In genomic region chr4:12775090-12775489, GRCm38 (mm10) we compare ENCODE assay signal across 23 mouse cellular contexts.
A peak's percentile ranks its signal among the peaks of the same experiment; 100 is the strongest.
DNase-seq lines count a peak whose midpoint lies in the region; ATAC-seq and TF ChIP-seq lines count a peak whose summit lies in the region.
"Had no signal": no experiment of that assay in that cellular context is flagged by ENCODE, and none has a peak within 500 bp of the region (broad histone marks: within the 10 kb centered on the region; RNA-seq: fewer than 3 reads in every experiment).

No protein-coding gene starts in this region.

- TF ChIP-seq POLR2A in brain, embryonic 14.5 days (IDR thresholded peaks at IDR 0.05; ENCODE audit: borderline replicate concordance, extremely low read depth, insufficient read depth, insufficient read length, poor library complexity, severe bottlenecking), result no peak

- H3K9ac ChIP-seq in hindbrain, postnatal 0 days (replicated peaks; ENCODE audit: low read length), result no peak overlapping the region
- no peak overlapping the region for H3K9ac ChIP-seq in forebrain, embryonic 15.5 days (replicated peaks)
- H3K9ac ChIP-seq in kidney, embryonic 16.5 days (replicated peaks; ENCODE audit: low read length), result no peak overlapping the region
- H3K9ac ChIP-seq: hindbrain, embryonic 15.5 days; limb, embryonic 13.5 days; liver, embryonic 12.5 days had no signal

- ATAC-seq in hindbrain, postnatal 0 days, result no peak
- ATAC-seq in forebrain, embryonic 15.5 days (replicated peaks), result peak; percentile 76
- ATAC-seq in kidney, embryonic 16.5 days (ENCODE audit: low FRiP score, low TSS enrichment), result no peak
- ATAC-seq: intestine, embryonic 16.5 days; liver, embryonic 12.5 days had no signal

- TF ChIP-seq CTCF in hindbrain, postnatal 0 days (IDR thresholded peaks at IDR 0.05; ENCODE audit: low read depth), result no peak
- no peak for TF ChIP-seq CTCF in brain, embryonic 14.5 days (IDR thresholded peaks at IDR 0.05; ENCODE audit: borderline replicate concordance, extremely low read depth, insufficient read depth, insufficient read length)

- peak overlapping the region; percentile 53 for H3K27ac ChIP-seq in hindbrain, embryonic 10.5 days
- H3K27ac ChIP-seq in hindbrain, postnatal 0 days, result no peak overlapping the region
- H3K27ac ChIP-seq in forebrain, embryonic 15.5 days (replicated peaks), result peak overlapping the region; percentile 57
- H3K27ac ChIP-seq in limb, embryonic 10.5 days, result 0 out of 2 replicates have a peak overlapping the region, but pooled peaks have one; percentile 12
- no peak overlapping the region for H3K27ac ChIP-seq in kidney, embryonic 16.5 days (ENCODE audit: low read length)
- H3K27ac ChIP-seq: heart, embryonic 10.5 days; hindbrain, embryonic 15.5 days; limb, embryonic 13.5 days; liver, embryonic 12.5 days; stomach, postnatal 0 days had no signal

- H3K27me3 ChIP-seq in hindbrain, embryonic 10.5 days (ENCODE audit: insufficient read depth, poor library complexity, severe bottlenecking), result no peaks in the 10 kb centered on the region
- no peaks in the 10 kb centered on the region for H3K27me3 ChIP-seq in hindbrain, postnatal 0 days (ENCODE audit: insufficient read depth, low read length)
- H3K27me3 ChIP-seq in forebrain, embryonic 15.5 days, result no peaks in the 10 kb centered on the region
- no peaks in the 10 kb centered on the region for H3K27me3 ChIP-seq in limb, embryonic 10.5 days (ENCODE audit: low read depth, poor library complexity, severe bottlenecking)
- no peaks in the 10 kb centered on the region for H3K27me3 ChIP-seq in kidney, embryonic 16.5 days (ENCODE audit: insufficient read depth, low read length)
- H3K27me3 ChIP-seq: hindbrain, embryonic 15.5 days; limb, embryonic 13.5 days; liver, embryonic 12.5 days had no signal

- DNase-seq in hindbrain, embryonic 10.5 days (ENCODE audit: low spot score), result no peak
- no peak for DNase-seq in hindbrain, postnatal 0 days (ENCODE audit: low spot score)
- peak; percentile 84 for DNase-seq in brain, embryonic 14.5 days (ENCODE audit: low read depth)
- DNase-seq in limb, embryonic 10.5 days (ENCODE audit: low spot score), result no peak
- DNase-seq in retina, postnatal 1 day, result no peak
- no peak for DNase-seq in testis, postnatal 14 days (ENCODE audit: low spot score)
- DNase-seq: adrenal gland, postnatal 25 days; cerebellum, adult 11-12 months; cerebellum, postnatal 14 days; kidney, adult 9 months; kidney, postnatal 25 days; layer of hippocampus, postnatal 36 days; lung, adult 18-20 months; lung, postnatal 10 days; right cerebral cortex, postnatal 14 days had no signal

- H3K4me2 ChIP-seq in hindbrain, postnatal 0 days (ENCODE audit: low read depth, low read length), result no peak overlapping the region
- 0 out of 2 replicates have a peak overlapping the region, but pooled peaks have one; percentile 4 for H3K4me2 ChIP-seq in forebrain, embryonic 15.5 days (replicated peaks)
- no peak overlapping the region for H3K4me2 ChIP-seq in kidney, embryonic 16.5 days (replicated peaks; ENCODE audit: low read depth, low read length)
- H3K4me2 ChIP-seq: hindbrain, embryonic 15.5 days; limb, embryonic 13.5 days; liver, embryonic 12.5 days had no signal

- H3K4me3 ChIP-seq in hindbrain, embryonic 10.5 days, result no peak overlapping the region
- no peak overlapping the region for H3K4me3 ChIP-seq in hindbrain, postnatal 0 days (ENCODE audit: low read length)
- H3K4me3 ChIP-seq in forebrain, embryonic 15.5 days, result no peak overlapping the region
- H3K4me3 ChIP-seq in limb, embryonic 10.5 days, result no peak overlapping the region
- no peak overlapping the region for H3K4me3 ChIP-seq in kidney, embryonic 16.5 days (ENCODE audit: low read length)
- H3K4me3 ChIP-seq: heart, embryonic 10.5 days; hindbrain, embryonic 15.5 days; limb, embryonic 13.5 days; liver, embryonic 12.5 days had no signal

- 46% methylated on average over 4 of the region's 4 CpGs for WGBS in hindbrain, embryonic 10.5 days
- WGBS in hindbrain, postnatal 0 days, result 37% methylated on average over 4 of the region's 4 CpGs
- WGBS in forebrain, embryonic 15.5 days, result 19% methylated on average over 4 of the region's 4 CpGs
- WGBS in limb, embryonic 10.5 days, result 70% methylated on average over 4 of the region's 4 CpGs
- 61% methylated on average over 4 of the region's 4 CpGs for WGBS in kidney, embryonic 16.5 days

- no peaks in the 10 kb centered on the region for H3K36me3 ChIP-seq in hindbrain, embryonic 10.5 days
- H3K36me3 ChIP-seq in hindbrain, postnatal 0 days (ENCODE audit: insufficient read depth, low read length), result no peaks in the 10 kb centered on the region
- no peaks in the 10 kb centered on the region for H3K36me3 ChIP-seq in forebrain, embryonic 15.5 days
- no peaks in the 10 kb centered on the region for H3K36me3 ChIP-seq in limb, embryonic 10.5 days
- H3K36me3 ChIP-seq in kidney, embryonic 16.5 days (ENCODE audit: insufficient read depth, low read length), result no peaks in the 10 kb centered on the region
- H3K36me3 ChIP-seq: heart, embryonic 10.5 days; hindbrain, embryonic 15.5 days; limb, embryonic 13.5 days; liver, embryonic 12.5 days had no signal

- H3K9me3 ChIP-seq in hindbrain, embryonic 10.5 days, result no peaks in the 10 kb centered on the region
- H3K9me3 ChIP-seq in hindbrain, postnatal 0 days (ENCODE audit: low read length), result no peaks in the 10 kb centered on the region
- no peaks in the 10 kb centered on the region for H3K9me3 ChIP-seq in forebrain, embryonic 15.5 days
- no peaks in the 10 kb centered on the region for H3K9me3 ChIP-seq in limb, embryonic 10.5 days (replicated peaks)
- H3K9me3 ChIP-seq in kidney, embryonic 16.5 days (ENCODE audit: low read length), result no peaks in the 10 kb centered on the region
- H3K9me3 ChIP-seq: heart, embryonic 10.5 days; hindbrain, embryonic 15.5 days; limb, embryonic 13.5 days; liver, embryonic 12.5 days had no signal

- H3K4me1 ChIP-seq in hindbrain, embryonic 10.5 days (replicated peaks), result peaks cover 37% of the 10 kb centered on the region
- H3K4me1 ChIP-seq in hindbrain, postnatal 0 days (ENCODE audit: insufficient read depth, low read length), result no peaks in the 10 kb centered on the region
- H3K4me1 ChIP-seq in forebrain, embryonic 15.5 days, result peaks cover 31% of the 10 kb centered on the region
- peaks cover 34% of the 10 kb centered on the region for H3K4me1 ChIP-seq in limb, embryonic 10.5 days
- no peaks in the 10 kb centered on the region for H3K4me1 ChIP-seq in kidney, embryonic 16.5 days (ENCODE audit: insufficient read depth, low read length)
- H3K4me1 ChIP-seq: liver, embryonic 12.5 days had no signal

Comparison
In these comparisons a context has a peak if more than half of its experiments do, and no peak if none do; other contexts are left out.
1. H3K27ac ChIP-seq: peak in hindbrain, embryonic 10.5 days (single experiment), forebrain, embryonic 15.5 days (single experiment) and limb, embryonic 10.5 days (single experiment); none in hindbrain, postnatal 0 days (single experiment) and kidney, embryonic 16.5 days (single experiment).